Mouse (Mus musculus): ENCODE measurements at regions not wholly inside any gene's neighbourhood (a gene's known extent, or its start where the extent isn't known, plus 50 kb on each side); places are given as distances from the start of the nearest gene placed in this dataset.
A peak's percentile ranks its signal among the peaks of the same experiment; 100 is the strongest.
"Not testable (repeated sequence)": the region's sequence is repeated elsewhere in the genome, so short reads cannot be mapped to it uniquely, and the experiment has no call there.

GRCm38 (mm10) chr10:20891426-20891825 is 60.9 kb upstream of the Ahi1 start:
- DNase-seq (ENCODE audit: low spot score): no peak

GRCm38 (mm10) chr10:20883618-20884017 is 68.7 kb upstream of the Ahi1 start:
- no peak for DNase-seq (ENCODE audit: low spot score)

- DNase-seq (ENCODE audit: low spot score): no peak
These were observed 69.7 kb upstream of the Ahi1 start for GRCm38 (mm10) chr10:20882599-20882998.

- DNase-seq (ENCODE audit: low spot score): no peak
These were observed 72.1 kb upstream of the Ahi1 start for GRCm38 (mm10) chr10:20880251-20880650.

GRCm38 (mm10) chr10:20879482-20879881 is 72.9 kb upstream of the Ahi1 start:
- no peak for DNase-seq (ENCODE audit: low spot score)

GRCm38 (mm10) chr10:20867076-20867475 is 85.3 kb upstream of the Ahi1 start:
- DNase-seq (ENCODE audit: low spot score): no peak

- DNase-seq (ENCODE audit: low spot score): no peak
These were observed 87.3 kb upstream of the Ahi1 start for GRCm38 (mm10) chr10:20865031-20865430.

- no peak for DNase-seq (ENCODE audit: low spot score)
These were observed 94.9 kb upstream of the Ahi1 start for GRCm38 (mm10) chr10:20857413-20857812.

- peak; percentile 44 for DNase-seq (ENCODE audit: low spot score)
These were observed 97.6 kb upstream of the Ahi1 start for GRCm38 (mm10) chr10:20854621-20855363.

- DNase-seq (ENCODE audit: low spot score): no peak
These were observed 105.1 kb upstream of the Ahi1 start for GRCm38 (mm10) chr10:20847287-20847686.

GRCm38 (mm10) chr10:20843277-20843676 is 109.1 kb upstream of the Ahi1 start:
- DNase-seq (ENCODE audit: low spot score): no peak

- no peak for DNase-seq (ENCODE audit: low spot score)
These were observed 110.2 kb upstream of the Ahi1 start for GRCm38 (mm10) chr10:20842131-20842530.

GRCm38 (mm10) chr10:20841430-20842040 is 110.8 kb upstream of the Ahi1 start:
- no peak for DNase-seq (ENCODE audit: low spot score)

- DNase-seq (ENCODE audit: low spot score): no peak
These were observed 113.5 kb upstream of the Ahi1 start for GRCm38 (mm10) chr10:20838685-20839425.

GRCm38 (mm10) chr10:20836816-20837215 is 111.9 kb upstream of the Pde7b start:
- DNase-seq (ENCODE audit: low spot score): not testable (repeated sequence)

GRCm38 (mm10) chr10:20834806-20835575 is 110.1 kb upstream of the Pde7b start:
- DNase-seq (ENCODE audit: low spot score): no peak

GRCm38 (mm10) chr10:20828304-20828703 is 103.4 kb upstream of the Pde7b start:
- no peak for DNase-seq (ENCODE audit: low spot score)

GRCm38 (mm10) chr10:20827473-20827872 is 102.6 kb upstream of the Pde7b start:
- no peak for DNase-seq (ENCODE audit: low spot score)

GRCm38 (mm10) chr10:20818548-20818947 is 93.7 kb upstream of the Pde7b start:
- DNase-seq (ENCODE audit: low spot score): no peak

GRCm38 (mm10) chr10:20799792-20800191 is 74.9 kb upstream of the Pde7b start:
- no peak for DNase-seq (ENCODE audit: low spot score)

GRCm38 (mm10) chr10:20798400-20798799 is 73.5 kb upstream of the Pde7b start:
- no peak for DNase-seq (ENCODE audit: low spot score)

- DNase-seq (ENCODE audit: low spot score): no peak
These were observed 69.1 kb upstream of the Pde7b start for GRCm38 (mm10) chr10:20793956-20794355.
